Mouse (Mus musculus): Measurements from ENCODE around the gene Hivep3.

The Hivep3 gene

GRCm38 (mm10) chr4:120074061-120074460, 340.5 kb downstream of the Hivep3 start:
- in situ Hi-C loops (cut with MboI; ENCODE audit: low pct_unique_long_range_greater_than_20kb in 1 of 2, low sequenced_read_pairs in 2 of 2, unreplicated experiment in 1 of 2): no loop called here

- in situ Hi-C loops (cut with MboI; ENCODE audit: low pct_unique_long_range_greater_than_20kb in 1 of 2, low sequenced_read_pairs in 2 of 2, unreplicated experiment in 1 of 2): no loop called here
These were observed 343.7 kb downstream of the Hivep3 start for GRCm38 (mm10) chr4:120077322-120077721.

GRCm38 (mm10) chr4:120082527-120082926, 348.9 kb downstream of the Hivep3 start:
- in situ Hi-C loops (cut with MboI; ENCODE audit: low pct_unique_long_range_greater_than_20kb in 1 of 2, low sequenced_read_pairs in 2 of 2, unreplicated experiment in 1 of 2): no loop called here

- in situ Hi-C loops (cut with MboI; ENCODE audit: low pct_unique_long_range_greater_than_20kb in 1 of 2, low sequenced_read_pairs in 2 of 2, unreplicated experiment in 1 of 2): no loop called here
These were observed 350.1 kb downstream of the Hivep3 start for GRCm38 (mm10) chr4:120083700-120084099.

- in situ Hi-C loops (cut with MboI; ENCODE audit: low pct_unique_long_range_greater_than_20kb in 1 of 2, low sequenced_read_pairs in 2 of 2, unreplicated experiment in 1 of 2): no loop called here
These were observed 356.0 kb downstream of the Hivep3 start for GRCm38 (mm10) chr4:120089536-120089935.

GRCm38 (mm10) chr4:120091997-120092783, 358.6 kb downstream of the Hivep3 start:
- in situ Hi-C loops (cut with MboI; ENCODE audit: low pct_unique_long_range_greater_than_20kb in 1 of 2, low sequenced_read_pairs in 2 of 2, unreplicated experiment in 1 of 2): no loop called here

- in situ Hi-C loops (cut with MboI; ENCODE audit: low pct_unique_long_range_greater_than_20kb in 1 of 2, low sequenced_read_pairs in 2 of 2, unreplicated experiment in 1 of 2): no loop called here
These were observed 363.4 kb downstream of the Hivep3 start for GRCm38 (mm10) chr4:120096935-120097334.

- in situ Hi-C loops (cut with MboI; ENCODE audit: low pct_unique_long_range_greater_than_20kb in 1 of 2, low sequenced_read_pairs in 2 of 2, unreplicated experiment in 1 of 2): loop anchor here in 1 of 2 experiments (25.0 kb wide), 1 partner anchor 189 kb away; no protein-coding TSS in a partner anchor
These were observed 367.6 kb downstream of the Hivep3 start for GRCm38 (mm10) chr4:120101186-120101585.

- in situ Hi-C loops (cut with MboI; ENCODE audit: low pct_unique_long_range_greater_than_20kb in 1 of 2, low sequenced_read_pairs in 2 of 2, unreplicated experiment in 1 of 2): loop anchor here in 1 of 2 experiments (25.0 kb wide), 1 partner anchor 192 kb away; no protein-coding TSS in a partner anchor
These were observed 371.0 kb downstream of the Hivep3 start for GRCm38 (mm10) chr4:120104599-120104998.

GRCm38 (mm10) chr4:120106362-120106761, 372.8 kb downstream of the Hivep3 start:
- in situ Hi-C loops (cut with MboI; ENCODE audit: low pct_unique_long_range_greater_than_20kb in 1 of 2, low sequenced_read_pairs in 2 of 2, unreplicated experiment in 1 of 2): loop anchor here in 1 of 2 experiments (25.0 kb wide), 1 partner anchor 194 kb away; no protein-coding TSS in a partner anchor

GRCm38 (mm10) chr4:120107787-120108186, 374.2 kb downstream of the Hivep3 start:
- in situ Hi-C loops (cut with MboI; ENCODE audit: low pct_unique_long_range_greater_than_20kb in 1 of 2, low sequenced_read_pairs in 2 of 2, unreplicated experiment in 1 of 2): loop anchor here in 1 of 2 experiments (25.0 kb wide), 1 partner anchor 195 kb away; no protein-coding TSS in a partner anchor

- in situ Hi-C loops (cut with MboI; ENCODE audit: low pct_unique_long_range_greater_than_20kb in 1 of 2, low sequenced_read_pairs in 2 of 2, unreplicated experiment in 1 of 2): loop anchor here in 1 of 2 experiments (25.0 kb wide), 1 partner anchor 203 kb away; no protein-coding TSS in a partner anchor
These were observed 381.9 kb downstream of the Hivep3 start for GRCm38 (mm10) chr4:120115516-120115915.

GRCm38 (mm10) chr4:120116312-120116711, 382.7 kb downstream of the Hivep3 start:
- in situ Hi-C loops (cut with MboI; ENCODE audit: low pct_unique_long_range_greater_than_20kb in 1 of 2, low sequenced_read_pairs in 2 of 2, unreplicated experiment in 1 of 2): loop anchor here in 1 of 2 experiments (25.0 kb wide), 1 partner anchor 204 kb away; no protein-coding TSS in a partner anchor

GRCm38 (mm10) chr4:120120276-120120675, 386.7 kb downstream of the Hivep3 start:
- in situ Hi-C loops (cut with MboI; ENCODE audit: low pct_unique_long_range_greater_than_20kb in 1 of 2, low sequenced_read_pairs in 2 of 2, unreplicated experiment in 1 of 2): loop anchor here (10.0 to 25.0 kb wide), 2 partner anchors 205 to 208 kb away; no protein-coding TSS in a partner anchor

- in situ Hi-C loops (cut with MboI; ENCODE audit: low pct_unique_long_range_greater_than_20kb in 1 of 2, low sequenced_read_pairs in 2 of 2, unreplicated experiment in 1 of 2): loop anchor here (10.0 to 25.0 kb wide), 2 partner anchors 210 to 212 kb away; no protein-coding TSS in a partner anchor
These were observed 391.1 kb downstream of the Hivep3 start for GRCm38 (mm10) chr4:120124656-120125055.

- in situ Hi-C loops (cut with MboI; ENCODE audit: low pct_unique_long_range_greater_than_20kb in 1 of 2, low sequenced_read_pairs in 2 of 2, unreplicated experiment in 1 of 2): loop anchor here in 1 of 2 experiments (10.0 kb wide), 1 partner anchor 211 kb away; no protein-coding TSS in a partner anchor
These were observed 392.5 kb downstream of the Hivep3 start for GRCm38 (mm10) chr4:120126047-120126446.

- in situ Hi-C loops (cut with MboI; ENCODE audit: low pct_unique_long_range_greater_than_20kb in 1 of 2, low sequenced_read_pairs in 2 of 2, unreplicated experiment in 1 of 2): loop anchor here in 1 of 2 experiments (10.0 kb wide), 1 partner anchor 213 kb away; no protein-coding TSS in a partner anchor
These were observed 393.7 kb downstream of the Hivep3 start for GRCm38 (mm10) chr4:120127333-120127732.

GRCm38 (mm10) chr4:120128033-120128432, 394.4 kb downstream of the Hivep3 start:
- in situ Hi-C loops (cut with MboI; ENCODE audit: low pct_unique_long_range_greater_than_20kb in 1 of 2, low sequenced_read_pairs in 2 of 2, unreplicated experiment in 1 of 2): loop anchor here in 1 of 2 experiments (10.0 kb wide), 1 partner anchor 213 kb away; no protein-coding TSS in a partner anchor

GRCm38 (mm10) chr4:120129233-120129885, 395.8 kb downstream of the Hivep3 start:
- in situ Hi-C loops (cut with MboI; ENCODE audit: low pct_unique_long_range_greater_than_20kb in 1 of 2, low sequenced_read_pairs in 2 of 2, unreplicated experiment in 1 of 2): loop anchor here in 1 of 2 experiments (10.0 kb wide), 1 partner anchor 215 kb away; no protein-coding TSS in a partner anchor

All from mouse embryonic stem cell (cell line).